Mouse (Mus musculus): Measurements from ENCODE around the gene Pdcl.

Pdcl gene

DNA sequence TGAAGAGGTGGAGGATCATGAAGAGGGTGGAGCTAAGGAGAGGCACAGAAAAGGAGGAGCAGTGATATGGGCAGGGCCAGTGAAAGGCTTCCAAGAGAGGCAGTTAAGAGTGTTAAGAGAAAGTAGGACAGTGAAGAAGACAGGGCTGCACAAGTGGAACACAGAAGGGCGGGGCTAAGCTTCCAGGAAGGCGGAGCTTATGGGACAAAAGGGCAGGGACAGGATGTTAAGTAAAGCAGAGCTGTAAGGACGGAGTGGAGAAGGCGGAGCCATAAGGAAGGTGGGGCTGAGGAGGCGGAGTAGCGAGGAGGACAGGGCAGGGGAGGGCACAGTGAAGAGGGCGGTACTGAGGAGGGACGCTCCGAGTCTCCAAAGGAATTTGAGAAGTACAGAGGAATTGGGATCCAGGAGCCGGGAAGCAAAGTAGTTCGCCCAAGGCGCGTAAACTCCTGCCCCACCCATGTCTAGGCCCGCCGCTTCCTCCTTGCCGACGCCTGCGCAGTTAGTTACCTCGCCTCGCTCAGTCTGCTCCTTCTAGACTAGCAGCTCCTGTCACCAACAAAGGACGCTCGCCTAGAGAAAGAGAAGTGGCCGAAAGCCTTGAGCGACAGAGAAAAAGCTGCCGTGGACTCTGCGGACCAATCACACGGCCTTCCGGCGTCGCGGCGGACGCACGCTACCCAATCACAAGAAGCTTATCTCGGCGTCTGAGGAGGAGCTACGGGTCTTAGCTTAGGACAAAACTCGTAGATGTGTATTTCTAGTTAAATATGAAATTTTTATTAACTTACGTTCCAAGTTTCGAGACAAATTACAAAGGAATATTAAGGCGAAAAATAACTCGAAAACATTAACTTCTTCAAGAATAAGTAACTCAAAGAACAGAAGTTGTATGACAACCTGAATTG lies at the start of gene Pdcl:
Gene Pdcl, minus strand, starts transcription at position 700 of the 908 bp plus-strand sequence.
- DNase-seq (ENCODE audit: low spot score in 2 of 2) = peak; percentile 88 to 91

- no peak for DNase-seq (ENCODE audit: low spot score in 2 of 2)
Observed at GRCm38 (mm10) chr2:37395539-37395938, 36.4 kb upstream of the Pdcl start.

- no peak for DNase-seq (ENCODE audit: low spot score in 2 of 2)
Observed at GRCm38 (mm10) chr2:37382921-37383320, 23.8 kb upstream of the Pdcl start.

DNA sequence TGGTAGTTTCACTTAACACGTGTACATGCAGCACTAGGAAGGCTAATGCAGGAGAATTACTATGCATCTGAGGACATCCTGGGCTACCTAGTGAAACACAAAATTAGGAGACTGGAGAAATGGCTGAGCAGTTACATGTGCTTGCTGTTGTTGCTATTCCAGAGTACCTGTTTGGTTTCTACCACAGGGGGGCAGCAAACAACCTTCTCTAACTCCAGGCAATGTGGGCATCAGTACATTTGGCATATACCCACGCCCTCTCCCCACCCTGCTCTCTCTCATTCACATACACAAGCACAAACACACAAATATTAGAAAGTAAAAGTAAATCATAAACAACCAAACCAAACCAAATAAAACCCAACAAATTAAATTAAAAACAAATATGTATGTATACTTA lies 21.1 kb upstream of the Pdcl start:
- peak; percentile 36 for DNase-seq (ENCODE audit: low spot score in 2 of 2)

GRCm38 (mm10) chr2:37376018-37376417 lies 16.9 kb upstream of the Pdcl start:
- no peak for DNase-seq (ENCODE audit: low spot score in 2 of 2)

DNA sequence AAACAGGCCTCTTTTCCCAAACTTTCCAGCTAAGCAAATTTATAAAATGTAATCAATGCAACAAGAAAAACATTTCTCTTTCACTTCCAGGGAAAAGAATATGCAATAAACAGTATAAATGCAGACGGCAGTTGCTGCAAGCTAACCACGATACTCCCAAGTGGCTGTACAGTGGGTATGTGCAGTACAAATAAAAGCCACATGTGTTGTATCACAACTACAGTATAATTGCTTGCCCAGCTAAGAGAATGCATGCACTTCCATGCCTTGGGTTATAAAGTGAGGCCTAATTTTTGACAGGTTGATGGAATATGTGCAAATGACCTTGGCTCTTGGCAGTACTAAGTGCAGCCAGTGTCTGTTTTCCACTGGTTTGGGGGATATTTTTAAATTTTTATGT lies 11.5 kb upstream of the Pdcl start:
- no peak for DNase-seq (ENCODE audit: low spot score in 2 of 2)

GRCm38 (mm10) chr2:37359908-37360307 lies 776 bp upstream of the Pdcl start:
- no peak for DNase-seq (ENCODE audit: low spot score in 2 of 2)

DNA sequence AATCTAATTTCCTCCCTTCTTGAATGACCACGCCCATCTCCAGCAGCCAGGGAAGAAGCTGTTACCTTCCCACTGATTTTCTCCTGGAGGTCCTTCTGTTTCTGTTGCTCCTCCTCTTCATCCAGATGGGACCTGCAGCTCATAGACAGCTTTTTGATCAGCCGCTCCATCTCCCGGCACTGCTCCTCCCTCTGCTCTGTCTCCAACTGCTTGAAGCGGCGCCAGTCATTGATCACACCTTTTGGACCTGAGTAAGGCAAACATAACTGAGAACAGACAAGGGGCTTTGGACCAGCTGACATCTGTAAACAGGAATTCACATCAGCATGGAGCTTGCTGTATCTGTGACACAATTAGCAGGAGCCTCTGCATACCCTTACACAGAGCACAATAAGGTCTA lies 3.6 kb downstream of the Pdcl start:
- DNase-seq (ENCODE audit: low spot score in 2 of 2) = no peak

- DNase-seq (ENCODE audit: low spot score in 2 of 2) = peak; percentile 26 to 36
Observed at GRCm38 (mm10) chr2:37351671-37352070, 7.5 kb downstream of the Pdcl start.

- peak in 1 of 2 experiments; percentile 34 for DNase-seq (ENCODE audit: low spot score in 2 of 2)
Observed at GRCm38 (mm10) chr2:37338497-37339187, 20.5 kb downstream of the Pdcl start.

DNA sequence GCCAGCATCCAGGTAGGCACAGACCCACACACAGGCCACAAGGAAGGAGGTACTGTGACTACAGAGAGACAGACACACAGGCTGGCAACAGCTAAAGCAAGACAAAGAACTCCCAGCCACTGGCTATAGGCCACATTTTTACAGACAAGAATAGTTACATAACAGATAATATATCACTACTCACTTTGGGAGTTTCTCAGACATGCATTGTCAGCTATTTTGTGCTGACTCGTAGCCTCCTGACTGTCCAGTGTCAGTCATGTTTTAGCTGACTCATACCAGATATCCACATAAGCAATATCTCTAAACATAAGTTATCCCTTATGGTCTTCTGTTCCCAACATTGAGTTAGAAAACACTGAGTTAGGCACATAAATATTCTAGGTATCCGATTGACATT lies 25.8 kb downstream of the Pdcl start:
- DNase-seq (ENCODE audit: low spot score in 2 of 2) = no peak

DNA sequence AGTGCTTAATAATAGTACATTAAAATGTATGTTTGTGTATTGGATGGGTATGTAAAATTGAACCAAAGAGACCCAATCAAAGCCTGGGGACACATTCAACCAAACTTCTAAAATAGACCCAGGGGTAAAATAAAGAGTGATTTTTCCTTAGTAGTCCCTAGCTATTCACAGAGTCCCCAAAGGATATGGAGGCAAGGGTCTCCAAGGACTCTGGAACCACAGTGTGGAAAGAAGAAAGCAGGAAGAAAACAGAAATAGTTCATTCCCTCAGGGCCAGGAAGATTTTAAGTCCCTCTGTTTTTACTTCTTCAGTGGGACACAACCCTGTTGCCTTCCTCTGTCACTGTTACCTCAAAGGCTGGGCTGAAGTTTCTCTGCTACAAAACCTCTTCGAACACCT lies 32.9 kb downstream of the Pdcl start, which contains the start of gene Olfr368:
Gene Olfr368, plus strand, starts transcription at position 301 of the 400 bp plus-strand sequence.
- no peak for DNase-seq (ENCODE audit: low spot score in 2 of 2)
